Mouse (Mus musculus): ENCODE results near the gene Cenpx.

Cenpx gene

DNA sequence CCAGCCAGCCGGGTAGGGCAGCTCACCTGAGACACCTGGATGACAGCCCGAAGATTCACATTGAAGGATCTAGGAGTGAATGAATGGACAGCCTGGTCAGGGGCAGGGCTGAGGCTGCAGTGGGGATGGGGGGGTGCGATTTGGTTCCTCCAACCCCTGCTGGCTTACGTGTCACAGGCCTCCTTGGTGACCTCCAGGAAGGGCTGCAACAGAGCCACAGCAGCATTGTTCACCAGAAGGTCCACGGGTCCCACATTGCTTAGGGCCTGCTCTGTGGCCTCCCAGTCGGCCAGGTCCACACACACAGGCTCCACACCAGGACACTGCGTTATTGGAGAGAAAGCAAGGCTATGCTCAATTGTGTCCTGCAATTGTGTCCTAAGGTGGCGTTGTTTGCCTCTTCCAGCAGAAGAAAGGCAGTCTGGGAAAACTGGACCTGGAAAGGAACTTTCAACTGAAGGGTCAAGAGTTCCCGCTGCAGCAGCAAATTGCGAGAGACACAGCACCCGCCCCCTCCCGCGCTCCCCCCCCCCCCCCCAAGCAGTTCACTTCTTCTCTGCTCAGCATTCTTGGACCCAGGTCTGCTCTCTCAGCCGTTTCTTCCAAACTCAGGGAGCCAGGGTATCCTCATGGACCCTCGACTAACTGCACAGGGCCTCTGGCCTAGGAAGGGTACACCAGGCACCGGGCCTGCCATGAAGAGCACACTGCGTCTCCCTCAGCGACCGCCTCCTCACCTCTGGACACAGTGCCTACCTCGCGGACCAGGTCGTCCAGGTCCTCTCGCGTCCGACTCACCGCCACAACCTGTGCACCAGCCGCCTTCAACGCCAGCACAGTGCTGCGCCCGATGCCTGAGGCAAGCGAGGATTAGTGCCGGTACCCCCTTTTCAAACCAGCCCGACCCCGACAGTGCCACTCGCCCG, 13.0 kb upstream of the Cenpx start:
- CTCF ChIA-PET: interaction anchor here (0.9 kb wide), 1 partner anchor 13 kb away, joined by 3 read pairs; the partner anchor contains the start of genes Cenpx and Lrrc45

DNA sequence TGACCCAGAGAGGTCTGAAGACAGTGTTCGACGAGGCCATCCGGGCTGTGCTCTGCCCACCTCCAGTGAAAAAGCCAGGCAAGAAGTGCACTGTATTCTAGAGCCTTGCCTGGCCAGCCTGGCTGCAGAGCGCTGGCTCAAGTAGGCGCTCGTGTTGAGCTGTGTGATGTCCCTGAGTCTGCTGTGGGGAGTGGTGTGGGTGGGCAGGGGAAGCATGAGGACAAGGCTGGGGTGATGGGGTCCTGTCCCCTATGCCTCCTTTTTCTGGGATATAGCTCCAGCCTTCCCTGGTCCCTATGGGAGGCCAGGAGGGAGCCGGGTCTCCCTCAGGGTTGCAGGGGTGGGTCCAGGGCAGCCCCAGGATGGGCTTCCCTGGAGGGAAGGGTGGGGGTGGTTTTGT, 10.0 kb upstream of the Cenpx start:
- CTCF ChIA-PET: interaction anchor here (0.6 kb wide), 1 partner anchor 72 kb away, joined by 7 read pairs; no protein-coding TSS in a partner anchor

DNA sequence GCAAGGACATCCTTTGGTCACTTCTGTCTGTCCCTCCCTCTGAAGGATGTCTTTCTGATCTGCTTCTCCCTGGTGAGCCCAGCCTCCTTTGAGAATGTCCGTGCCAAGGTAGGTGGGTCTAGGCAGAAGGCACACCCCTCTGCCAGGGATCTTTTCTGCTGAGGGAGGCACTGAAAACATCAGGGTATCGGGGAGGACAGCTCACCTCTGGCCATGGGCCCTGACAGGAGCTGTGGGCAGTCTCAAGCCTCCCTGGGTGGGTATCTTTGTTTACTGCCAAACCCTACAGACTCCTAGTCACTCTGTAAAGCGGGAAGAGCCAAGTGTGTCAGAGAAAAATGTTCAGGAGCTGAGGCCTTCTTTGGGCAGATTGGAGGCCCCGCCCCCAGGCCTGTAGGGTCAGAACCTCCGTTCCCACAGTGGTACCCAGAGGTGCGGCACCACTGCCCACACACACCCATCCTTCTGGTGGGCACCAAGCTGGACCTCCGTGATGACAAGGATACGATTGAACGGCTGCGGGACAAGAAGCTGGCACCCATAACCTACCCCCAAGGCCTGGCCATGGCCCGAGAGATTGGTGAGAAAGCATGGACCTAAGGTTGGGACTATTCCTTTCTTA, 9.3 kb upstream of the Cenpx start:
- CTCF ChIA-PET: interaction anchor here (0.6 kb wide), 1 partner anchor 73 kb away, joined by 7 read pairs; no protein-coding TSS in a partner anchor

DNA sequence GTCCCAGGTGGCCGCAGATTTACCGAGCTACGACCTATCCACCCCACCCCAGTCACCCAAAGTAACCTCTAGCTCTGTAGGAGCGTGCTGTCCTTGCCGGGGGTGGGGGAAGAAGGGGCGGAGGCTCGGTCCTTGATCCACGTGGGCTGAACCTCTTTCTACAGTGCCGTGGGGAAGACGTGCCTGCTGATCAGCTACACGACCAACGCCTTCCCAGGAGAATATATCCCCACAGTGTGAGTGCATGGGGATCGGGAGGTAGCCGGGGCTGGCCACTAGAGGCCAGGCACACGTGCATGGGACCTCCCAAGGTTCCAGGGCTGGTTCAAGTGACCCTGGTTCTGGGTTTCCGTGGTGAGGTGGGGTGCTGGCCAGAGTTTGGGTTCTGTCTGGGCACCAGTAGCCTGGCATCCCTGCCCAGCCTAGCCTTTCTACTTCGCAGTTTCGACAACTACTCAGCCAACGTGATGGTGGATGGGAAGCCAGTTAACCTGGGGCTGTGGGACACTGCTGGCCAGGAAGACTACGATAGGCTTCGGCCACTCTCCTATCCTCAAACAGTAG, 8.6 kb upstream of the Cenpx start:
- CTCF ChIA-PET: interaction anchor here (0.7 to 1.7 kb wide), 3 partner anchors 28 to 236 kb away, joined by 3 to 6 read pairs (median 5); no protein-coding TSS in a partner anchor

DNA sequence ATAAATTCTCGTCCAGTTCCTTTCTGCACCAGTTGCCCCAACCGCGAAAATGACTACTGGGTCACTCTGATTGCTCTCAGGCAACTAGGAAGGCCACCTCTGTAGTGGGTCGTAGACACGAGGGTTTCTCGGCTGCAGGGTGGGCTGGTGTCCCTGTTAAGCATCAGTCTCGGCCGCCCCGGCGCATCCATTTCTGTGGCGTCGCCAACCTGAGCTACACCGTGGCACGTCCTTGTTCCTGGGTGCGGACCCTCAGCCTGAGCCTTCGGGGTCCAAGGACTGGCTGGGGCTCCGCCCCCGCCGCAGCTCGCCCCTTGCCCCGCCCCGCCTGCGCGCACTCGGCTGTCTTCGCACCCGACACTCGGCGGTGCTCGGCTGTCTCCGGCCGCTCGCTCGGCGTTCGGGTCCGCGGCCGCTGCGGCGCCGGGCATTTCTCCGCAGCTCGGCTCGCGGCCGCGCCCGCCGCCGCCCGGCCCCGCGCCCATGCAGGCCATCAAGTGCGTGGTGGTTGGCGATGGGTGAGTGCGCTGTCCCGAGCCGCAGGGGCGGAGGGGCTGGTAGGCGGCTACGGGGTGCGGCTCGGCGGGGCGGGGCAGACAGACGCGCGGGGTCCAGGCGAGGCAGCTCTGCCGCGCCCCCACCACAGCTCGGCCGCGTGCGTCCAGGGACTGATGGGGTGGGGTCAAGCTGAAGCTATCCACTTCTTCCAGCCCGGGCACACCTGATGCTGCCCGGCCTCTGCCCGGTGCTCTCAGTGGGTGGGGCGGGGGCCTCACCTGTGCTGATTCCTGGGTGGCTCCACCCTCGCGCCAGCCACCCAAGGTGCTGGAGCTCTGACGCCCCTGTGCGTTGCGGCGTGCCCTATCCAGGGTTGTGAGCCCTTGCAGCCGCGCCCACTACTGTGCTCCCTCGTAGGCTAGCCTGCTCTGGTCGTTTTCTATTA, 7.9 kb upstream of the Cenpx start, which contains the start of gene Rac3:
TSS of gene Rac3 (plus strand) at position 347 of the 943 bp plus-strand sequence.
- CTCF ChIA-PET: interaction anchor here (0.7 to 2.1 kb wide), 6 partner anchors 28 to 235 kb away, joined by 3 to 8 read pairs (median 6); no protein-coding TSS in a partner anchor

DNA sequence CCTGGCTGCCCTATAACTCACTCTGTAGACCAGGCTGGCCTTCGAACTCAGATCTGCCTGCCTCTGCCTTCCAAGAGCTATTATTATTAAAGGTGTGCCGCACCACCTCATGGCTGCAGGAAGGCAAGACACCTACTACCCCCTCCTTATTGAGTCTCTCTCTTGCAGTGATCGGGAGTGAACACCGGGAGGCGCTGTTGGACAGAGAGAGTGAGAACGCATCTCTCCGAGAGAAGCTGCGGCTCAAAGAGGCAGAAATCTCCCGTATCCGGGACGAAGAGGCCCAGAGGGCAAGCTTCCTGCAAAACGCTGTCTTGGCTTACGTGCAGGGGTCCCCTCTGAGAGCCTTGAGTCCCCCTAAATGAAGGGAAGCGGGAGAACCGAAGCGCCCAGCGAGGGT, 6.9 kb upstream of the Cenpx start:
- CTCF ChIA-PET: interaction anchor here (0.6 to 2.1 kb wide), 6 partner anchors 30 to 697 kb away, joined by 3 to 8 read pairs (median 5); no protein-coding TSS in a partner anchor

DNA sequence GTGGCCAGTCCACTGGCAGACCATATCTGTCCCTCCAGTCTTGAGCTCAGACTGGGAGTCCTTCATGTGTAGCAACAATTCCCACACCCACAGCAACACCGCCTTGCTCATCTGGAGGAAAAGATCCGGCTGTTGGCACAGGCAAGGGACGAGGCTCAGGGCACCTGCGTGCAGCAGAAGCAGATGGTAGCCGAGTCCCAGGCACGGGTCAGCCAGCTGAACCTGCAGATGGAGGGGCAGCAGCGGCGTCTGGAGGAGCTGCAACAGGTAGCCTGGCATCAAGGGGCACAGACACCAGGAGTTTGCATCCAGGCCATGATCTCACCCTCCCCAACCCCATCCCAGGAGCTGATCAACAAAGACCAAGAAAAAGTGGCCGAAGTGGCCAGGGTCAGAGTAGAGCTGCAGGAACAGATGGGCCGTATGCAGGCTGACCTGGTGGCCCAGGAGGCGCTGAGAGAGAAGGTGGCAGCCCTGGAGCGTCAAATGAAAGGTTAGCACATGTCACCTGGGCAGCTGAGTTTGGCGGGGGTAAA, 6.4 kb upstream of the Cenpx start:
- CTCF ChIA-PET: interaction anchor here (0.6 to 2.1 kb wide), 5 partner anchors 8 to 698 kb away, joined by 3 to 8 read pairs (median 4); no protein-coding TSS in a partner anchor

DNA sequence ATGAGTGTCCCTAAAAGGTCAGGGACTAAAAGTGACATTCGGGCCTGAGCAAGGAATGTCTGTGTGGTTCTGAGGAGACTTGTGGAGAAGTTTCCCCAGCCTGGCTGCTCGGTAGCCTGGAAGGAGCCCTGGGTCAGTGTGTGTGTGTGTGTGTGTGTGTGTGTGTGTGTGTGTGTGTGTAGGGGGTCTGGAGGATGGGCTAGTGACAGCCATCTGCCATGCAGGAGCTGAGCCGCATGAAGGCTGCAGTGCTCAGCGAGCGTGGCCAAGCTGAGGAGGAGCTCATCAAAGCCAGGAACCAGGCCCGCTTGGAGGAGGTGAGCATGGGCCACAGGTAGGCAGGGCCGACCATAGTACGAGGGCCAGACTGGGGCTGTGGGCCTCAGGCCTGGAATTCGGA, 5.7 kb upstream of the Cenpx start:
- CTCF ChIA-PET: interaction anchor here (0.9 to 2.1 kb wide), 2 partner anchors 8 to 97 kb away, joined by 3 to 6 read pairs; no protein-coding TSS in a partner anchor

DNA sequence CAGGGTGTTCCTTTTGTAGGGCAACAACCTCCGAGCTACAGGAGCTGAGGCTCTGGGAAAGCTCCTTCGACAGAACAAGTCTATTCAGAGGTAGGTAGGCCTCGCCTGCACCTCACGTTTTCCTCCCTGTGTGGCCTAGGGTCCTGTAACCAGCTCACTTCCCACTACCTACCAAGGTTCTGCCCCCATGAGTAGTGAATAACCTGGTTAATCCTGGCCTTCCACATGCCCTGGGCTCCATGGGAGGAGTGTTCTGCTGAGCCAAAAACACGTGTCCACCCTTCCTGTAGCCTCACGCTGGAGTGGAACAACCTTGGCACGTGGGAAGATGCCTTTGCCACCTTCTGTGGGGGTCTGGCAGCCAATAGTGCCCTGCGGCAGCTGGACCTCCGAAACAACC, 1.6 kb upstream of the Cenpx start:
- CTCF ChIA-PET: no interaction called here

DNA sequence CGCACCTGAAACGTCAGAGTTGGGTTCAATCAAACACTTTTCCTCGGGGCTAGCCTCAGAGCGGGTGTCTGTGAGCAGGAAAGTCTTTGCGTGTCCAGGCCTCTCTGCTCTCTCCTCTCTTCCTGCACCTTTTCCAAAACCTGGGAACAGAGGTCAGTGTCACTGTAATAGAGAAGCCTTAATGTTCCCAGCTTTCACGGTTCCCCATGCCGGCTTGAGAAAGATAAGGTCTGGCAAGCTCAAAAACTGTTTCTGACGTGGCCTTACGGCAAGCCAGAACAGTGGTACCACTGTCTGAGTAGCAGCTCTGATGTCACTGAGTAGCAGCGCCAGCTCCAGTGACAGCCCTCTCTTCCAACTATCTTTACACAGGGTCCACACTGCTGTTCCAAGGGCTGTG, 1.0 kb upstream of the Cenpx start:
- CTCF ChIA-PET: interaction anchor here (1.0 kb wide), 1 partner anchor 12 kb away, joined by 3 read pairs; no protein-coding TSS in a partner anchor

DNA sequence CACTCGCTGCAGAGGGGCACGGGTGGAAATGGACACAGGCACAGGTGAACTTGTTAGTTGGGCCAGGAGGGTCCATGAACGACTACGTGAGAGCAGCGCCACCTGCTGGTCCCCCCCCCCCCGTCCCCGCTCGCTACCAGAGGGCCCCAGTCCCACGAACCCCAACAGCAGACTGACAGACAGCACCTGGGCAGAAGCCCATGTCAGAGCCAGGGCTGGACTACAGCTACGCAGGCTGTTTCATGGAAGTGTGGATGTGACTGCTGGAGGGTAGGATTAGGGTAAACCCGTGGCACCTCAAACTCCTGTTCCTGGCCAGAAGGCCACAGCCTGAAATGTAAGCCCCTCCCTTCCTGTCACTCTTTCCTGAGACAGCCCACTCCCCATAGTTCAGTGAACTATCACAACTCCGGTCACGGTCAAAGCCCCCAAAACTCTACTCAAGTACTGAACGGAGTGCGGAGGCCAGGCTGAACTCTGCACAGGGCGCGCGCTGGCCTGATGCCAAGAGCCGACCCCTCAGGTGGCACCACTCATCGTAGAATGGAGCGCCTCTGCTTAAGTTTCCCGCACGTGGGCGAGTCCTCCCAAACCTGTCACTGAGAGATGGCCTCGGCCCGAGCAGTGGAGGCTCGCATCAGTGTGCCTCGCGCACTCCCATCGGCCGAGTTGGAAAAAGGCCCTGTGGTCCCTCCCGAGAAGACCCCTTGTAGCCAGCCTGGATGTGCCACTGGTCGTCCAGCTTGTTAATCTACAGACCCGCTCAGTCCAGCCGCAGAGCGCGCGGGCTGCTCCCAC, 568 bp downstream of the Cenpx start:
- CTCF ChIA-PET: no interaction called here

DNA sequence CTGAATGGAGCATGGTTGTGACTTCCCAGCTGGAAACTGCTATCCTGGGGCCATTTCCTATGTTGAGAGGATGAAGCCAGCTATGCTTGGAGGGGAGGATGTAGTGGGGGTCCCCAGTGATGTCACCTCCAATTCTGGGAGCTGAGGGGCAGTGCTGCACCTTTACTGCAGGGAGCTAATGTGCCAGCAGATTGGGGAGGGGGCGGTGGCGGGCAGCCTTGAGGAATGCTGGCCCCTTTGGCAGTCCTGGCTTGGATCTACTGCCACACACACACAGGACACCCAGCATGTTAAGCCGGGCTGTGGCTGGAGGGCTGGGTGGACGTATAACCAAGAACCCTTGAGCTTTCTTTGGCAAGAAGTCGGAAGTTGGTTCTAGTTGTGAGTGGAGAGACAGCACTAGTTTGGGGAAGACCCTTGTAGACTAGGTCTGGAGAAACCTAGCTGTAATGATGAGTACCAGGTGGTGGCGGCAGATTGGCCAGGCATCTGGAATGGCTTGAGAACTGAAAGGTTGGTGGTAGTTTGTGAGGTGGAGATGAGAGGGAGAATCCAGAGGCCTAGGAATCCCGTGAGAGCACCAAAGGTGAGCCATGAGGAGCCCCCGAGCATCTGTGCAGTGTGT, 1.4 kb downstream of the Cenpx start:
- CTCF ChIA-PET: interaction anchor here (0.6 to 1.3 kb wide), 3 partner anchors 8 to 89 kb away, joined by 3 read pairs; no protein-coding TSS in a partner anchor

DNA sequence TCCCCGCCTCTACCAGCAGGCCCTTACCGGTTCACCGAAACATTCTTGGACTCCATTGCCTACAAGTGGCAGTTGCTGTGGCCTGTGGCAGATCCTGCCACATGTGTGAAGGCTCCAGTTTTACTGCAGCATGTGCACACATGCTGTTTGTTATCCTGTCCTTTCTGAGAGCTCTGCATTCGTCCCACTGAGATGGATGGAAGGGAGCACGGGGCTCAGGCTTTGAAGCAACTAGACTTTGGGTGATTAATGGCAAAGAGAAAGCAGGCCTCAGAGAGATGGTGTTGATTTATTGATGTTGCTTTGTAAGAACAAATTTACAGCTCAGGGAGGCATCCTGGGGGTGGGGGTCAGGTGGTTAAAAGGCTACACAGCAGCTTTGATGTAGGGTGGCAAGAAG, 2.9 kb downstream of the Cenpx start:
- CTCF ChIA-PET: no interaction called here

DNA sequence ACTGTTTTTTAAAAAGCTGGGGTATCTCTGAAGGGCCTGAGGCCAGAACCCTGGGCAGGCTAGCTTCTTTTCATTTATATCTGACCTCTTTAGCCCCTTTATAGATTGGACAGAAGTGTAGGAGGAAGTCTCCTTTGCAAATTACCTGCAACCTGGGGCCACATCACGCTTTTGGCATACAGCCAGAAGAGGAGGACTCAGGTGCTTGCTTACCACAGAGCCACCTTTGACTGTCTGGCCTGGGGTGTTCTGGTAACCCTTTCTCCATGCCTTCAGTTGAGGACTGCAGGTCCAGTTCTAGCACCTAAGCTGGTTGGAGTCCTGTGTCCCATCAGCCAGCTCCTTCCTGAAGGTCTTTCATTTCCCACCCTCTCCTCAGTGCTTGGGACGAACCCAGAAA, 4.0 kb downstream of the Cenpx start:
- CTCF ChIA-PET: interaction anchor here (0.7 kb wide), 1 partner anchor 214 kb away, joined by 3 read pairs; no protein-coding TSS in a partner anchor

DNA sequence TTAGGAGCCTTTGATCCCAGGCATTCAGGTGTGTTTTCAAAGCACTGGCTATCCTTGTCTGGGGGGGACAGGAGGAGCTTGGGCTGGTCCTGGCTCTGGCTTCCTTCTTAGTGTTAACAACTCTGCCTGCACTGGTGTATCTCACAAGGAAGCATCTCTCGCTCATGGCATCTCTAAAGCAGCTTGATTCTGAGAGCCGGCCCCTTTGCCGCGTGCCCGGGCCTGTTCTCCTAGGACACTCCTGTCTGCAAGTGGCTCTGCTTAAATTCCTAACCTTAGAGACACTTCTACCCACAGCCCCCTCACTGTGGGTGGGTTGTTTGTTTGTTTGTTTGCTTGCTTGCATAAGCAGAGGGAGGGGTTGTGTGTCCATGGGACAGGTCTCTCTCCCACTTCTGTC, 5.6 kb downstream of the Cenpx start:
- CTCF ChIA-PET: no interaction called here

DNA sequence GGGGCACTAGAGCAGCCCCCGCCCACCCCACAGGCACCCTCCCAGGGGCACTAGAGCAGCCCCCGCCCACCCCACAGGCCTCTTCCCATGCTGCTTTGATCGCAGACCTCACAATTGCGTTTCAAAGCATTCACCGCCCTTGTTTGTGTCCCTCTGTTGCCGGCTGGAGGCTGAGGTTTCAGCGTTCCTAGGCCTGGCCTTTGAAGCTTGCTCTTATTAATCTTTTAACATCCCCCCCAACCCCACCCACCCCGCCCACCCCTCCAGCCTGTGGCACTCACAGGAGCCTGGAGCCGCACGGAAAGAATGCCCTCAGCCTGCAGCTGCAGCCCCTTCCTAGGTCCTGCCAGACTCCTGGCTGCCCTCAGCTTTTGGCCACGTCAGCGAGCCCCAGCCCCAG, 6.3 kb downstream of the Cenpx start:
- CTCF ChIA-PET: interaction anchor here (0.6 kb wide), 1 partner anchor 873 kb away, joined by 3 read pairs; no protein-coding TSS in a partner anchor

DNA sequence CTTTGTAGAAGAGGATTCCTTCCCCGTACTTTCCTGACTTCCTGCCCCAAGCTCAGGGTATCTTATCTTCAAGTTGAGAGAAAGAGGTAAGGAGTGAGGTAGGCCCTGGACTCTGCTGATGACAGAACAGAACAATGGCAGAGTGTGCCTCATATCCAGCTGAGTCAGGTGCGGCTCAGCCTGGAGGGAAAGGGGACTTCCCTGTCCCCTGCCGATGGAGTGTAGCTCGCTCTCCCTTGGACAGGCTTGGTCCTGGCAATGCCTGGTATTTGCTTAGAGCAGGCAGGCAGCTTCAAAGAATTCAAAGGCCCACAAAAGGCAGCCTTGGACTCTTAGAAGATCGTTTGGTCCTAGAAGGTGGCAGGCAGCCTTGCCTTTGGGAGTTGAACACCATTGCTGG, 7.4 kb downstream of the Cenpx start:
- CTCF ChIA-PET: no interaction called here

DNA sequence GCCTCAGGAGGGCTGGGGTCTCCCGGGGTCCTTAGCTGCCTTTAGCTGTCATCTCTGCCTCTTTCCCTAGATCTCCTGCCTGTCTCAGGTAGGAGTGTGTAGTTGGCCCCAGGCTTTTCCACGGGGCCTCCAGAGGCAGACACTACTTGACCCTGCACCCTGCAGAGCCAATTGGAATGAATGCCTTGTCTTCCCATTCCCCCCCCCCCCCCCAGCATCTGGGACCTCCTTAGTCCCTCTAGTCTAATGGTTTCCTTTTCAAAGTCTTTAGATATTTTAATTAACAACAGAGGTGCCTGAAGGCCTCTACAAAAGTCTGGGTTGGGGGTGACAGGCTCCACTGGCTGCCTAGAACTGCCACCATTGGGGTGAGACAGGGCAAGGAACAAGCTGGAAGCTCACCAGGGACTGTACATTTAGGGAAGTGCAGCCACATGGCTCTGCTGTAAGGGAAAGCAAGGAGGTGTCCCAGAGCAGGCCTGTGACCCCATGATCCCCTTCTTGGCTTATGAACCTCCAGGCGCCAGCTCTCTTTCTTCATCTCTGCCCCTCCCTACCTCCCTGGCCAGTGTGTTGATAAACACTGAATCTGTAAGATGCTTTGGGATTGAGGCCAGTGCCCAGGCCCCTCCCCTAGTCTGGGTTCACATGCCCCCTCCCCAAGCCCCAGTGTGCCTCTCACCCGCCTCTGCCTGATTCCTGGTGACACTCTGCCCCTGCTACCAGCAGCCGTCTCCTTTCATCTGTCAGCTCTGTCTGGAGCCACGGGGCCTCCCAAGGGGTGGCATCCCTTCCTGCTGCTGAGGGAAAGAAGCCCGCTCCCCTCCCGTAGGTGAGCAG, 8.8 kb downstream of the Cenpx start:
- CTCF ChIA-PET: no interaction called here

Data from spleen, embryonic (tissue).